Mouse (Mus musculus) lung, postnatal 4 days (tissue): ENCODE results near the gene Svs2.
"Not testable (repeated sequence)": the region's sequence is repeated elsewhere in the genome, so short reads cannot be mapped to it uniquely, and the experiment has no call there.

Experiments
- DNase-seq, 2 experiments: peaks; one replicate each; pipeline ENCODE4 v3.0.0; 2021

The Svs2 gene

DNA sequence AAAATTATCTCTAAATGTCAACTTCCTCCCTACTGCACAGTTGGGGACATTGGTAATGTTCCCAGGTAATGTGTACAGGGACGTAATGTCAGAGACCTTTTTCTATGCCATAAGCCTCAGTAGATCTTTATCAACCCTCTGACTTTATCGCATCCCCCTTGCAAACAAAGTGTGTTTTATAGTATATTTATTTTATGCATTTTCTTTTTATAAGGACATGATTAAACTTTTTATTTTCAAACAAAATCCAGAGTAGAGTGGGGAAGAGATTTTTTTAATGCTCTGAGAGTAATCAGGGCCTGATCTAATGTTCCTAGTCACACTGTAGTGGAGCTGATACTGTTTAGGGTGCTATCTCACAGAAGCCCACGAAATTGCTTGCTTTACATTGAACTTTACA, at the start of gene Svs2:
TSS of gene Svs2 (minus strand) at position 101 of the 400 bp plus-strand sequence.
- DNase-seq, result no peak

DNA sequence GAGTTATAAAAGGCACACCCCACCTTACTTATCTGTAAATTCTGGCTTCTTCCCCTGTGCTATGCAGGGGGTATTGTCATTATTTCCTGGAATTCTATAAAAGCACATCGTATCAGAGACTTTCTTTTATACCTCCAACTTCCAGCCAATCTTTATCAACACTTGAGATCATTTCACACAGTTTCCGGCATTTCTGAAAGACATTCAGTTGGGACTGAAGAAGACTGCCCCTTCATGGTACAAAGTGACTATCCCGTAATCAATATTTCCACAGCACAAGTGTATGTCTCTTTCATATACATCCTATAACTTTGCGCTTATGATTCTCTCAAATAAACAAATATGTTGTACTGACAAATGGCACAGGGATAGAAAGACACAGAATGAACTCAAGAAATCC, 40.1 kb upstream of the Svs2 start, which contains the start of gene Svs4:
TSS of gene Svs4 (minus strand) at position 101 of the 400 bp plus-strand sequence.
- DNase-seq, result no peak

DNA sequence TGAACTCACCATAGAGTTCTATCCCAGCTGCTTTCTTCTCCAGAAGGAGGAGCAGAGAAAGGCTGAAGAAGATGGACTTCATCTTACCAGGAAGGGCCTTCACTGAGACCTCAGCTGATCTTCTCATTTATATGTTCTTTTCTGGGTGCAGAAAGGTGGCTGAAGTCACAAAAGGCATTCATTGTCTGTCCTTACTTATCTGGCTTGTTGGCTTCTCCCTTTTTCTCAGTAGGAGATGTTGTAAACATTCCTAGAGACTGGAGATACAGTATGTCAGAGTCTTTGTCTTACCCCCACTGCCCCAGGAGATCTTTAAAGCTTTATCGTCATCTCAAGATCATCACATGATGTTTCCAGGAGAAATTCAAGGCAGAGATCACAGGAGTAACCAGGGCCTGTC, 18.3 kb upstream of the Svs2 start, which contains the start of gene Svs3b:
TSS of gene Svs3b (minus strand) at position 101 of the 400 bp plus-strand sequence.
- DNase-seq, result not testable (repeated sequence)

DNA sequence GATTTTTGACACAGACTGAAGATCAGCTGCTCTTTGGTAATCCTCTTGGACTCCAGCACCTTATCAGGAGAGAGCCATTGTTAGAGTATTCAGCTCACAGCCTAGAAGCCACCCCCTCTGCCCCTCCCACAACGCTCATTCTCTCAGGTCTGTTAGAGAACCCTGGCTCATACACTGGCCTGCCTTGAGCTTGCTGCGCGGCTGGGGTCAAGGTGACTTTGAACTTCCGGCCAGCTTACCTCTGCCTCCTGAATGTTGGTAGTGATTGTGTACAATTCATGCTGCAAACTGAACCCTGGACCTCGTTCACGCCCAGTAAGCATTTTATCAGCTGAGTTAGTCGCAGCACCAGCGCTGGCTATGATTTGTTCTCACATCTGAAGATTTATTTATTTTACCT, 5.6 kb downstream of the Svs2 start:
- no peak for DNase-seq

DNA sequence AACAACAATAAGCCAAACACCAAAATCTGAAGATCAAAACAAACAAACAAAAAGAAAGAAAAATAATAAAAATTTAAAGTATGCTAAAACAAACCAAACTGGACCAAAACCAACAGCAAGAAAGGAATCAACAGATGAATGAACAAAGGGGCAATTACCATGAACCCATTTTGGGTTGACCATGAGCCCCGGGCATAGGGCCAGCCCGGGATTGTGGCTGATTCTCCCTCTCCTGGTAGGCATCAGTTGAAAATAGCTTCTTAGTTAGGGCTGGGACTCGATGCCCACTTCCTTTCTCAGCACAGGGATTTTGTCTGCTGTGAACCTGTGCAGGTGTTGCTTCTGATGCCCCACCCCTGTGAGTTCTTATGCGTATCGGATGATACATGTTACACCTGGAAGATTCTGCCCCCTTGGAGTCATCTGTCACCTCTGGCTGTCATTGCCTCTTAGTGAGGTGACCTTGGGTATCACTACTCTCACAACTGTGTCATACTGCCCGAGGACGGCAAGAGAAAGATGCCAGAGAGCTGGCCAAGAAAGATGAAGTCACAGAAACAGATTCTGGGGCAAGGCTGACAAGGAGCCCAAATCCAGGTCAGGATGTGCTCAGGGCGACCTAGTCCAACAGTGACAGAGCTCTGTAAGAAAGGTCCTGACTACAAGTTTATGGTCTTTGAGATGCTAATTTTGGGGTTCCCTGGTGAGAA, 9.8 kb downstream of the Svs2 start:
- DNase-seq, result no peak

DNA sequence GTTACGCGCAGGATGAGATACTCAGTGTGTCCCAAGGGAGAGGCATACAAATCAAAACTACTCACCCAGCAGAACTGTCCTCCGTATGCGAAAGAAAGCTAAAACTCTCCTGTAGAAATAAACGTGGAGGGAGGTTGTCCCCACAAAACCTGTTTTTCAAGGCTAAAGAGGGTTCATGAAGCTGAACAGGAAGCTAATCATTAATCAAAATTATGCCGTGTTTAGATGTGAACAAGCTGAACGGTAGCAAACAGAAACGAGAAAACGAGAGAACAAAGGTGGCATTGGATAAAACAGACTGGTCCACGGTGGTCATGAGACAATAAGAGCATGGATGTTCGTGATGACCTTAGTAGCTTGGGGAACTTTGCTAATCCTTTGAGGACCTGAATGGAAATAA, 16.7 kb downstream of the Svs2 start, which contains the start of gene Wfdc15b:
TSS of gene Wfdc15b (minus strand) at position 139 of the 400 bp plus-strand sequence.
- DNase-seq, result no peak

DNA sequence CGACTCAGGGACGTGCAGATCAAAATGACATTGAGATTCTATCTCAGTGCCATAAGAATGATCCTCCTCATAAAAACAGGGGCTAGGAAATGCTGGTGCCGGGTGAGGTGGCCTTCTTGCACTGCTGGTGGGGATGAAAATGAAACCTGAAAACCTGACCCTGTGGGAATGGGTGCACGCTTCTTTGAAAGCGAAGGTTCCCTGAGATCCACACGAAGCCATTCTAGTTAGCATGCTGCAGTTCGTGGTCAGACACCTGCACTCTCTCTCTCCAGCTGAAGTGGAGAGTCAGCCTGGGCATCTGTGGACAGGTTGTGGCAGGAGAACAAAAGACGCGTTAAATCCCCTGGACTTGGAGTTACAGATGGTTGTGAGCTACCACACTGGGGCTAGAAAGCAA, 19.0 kb downstream of the Svs2 start:
- DNase-seq, result no peak

DNA sequence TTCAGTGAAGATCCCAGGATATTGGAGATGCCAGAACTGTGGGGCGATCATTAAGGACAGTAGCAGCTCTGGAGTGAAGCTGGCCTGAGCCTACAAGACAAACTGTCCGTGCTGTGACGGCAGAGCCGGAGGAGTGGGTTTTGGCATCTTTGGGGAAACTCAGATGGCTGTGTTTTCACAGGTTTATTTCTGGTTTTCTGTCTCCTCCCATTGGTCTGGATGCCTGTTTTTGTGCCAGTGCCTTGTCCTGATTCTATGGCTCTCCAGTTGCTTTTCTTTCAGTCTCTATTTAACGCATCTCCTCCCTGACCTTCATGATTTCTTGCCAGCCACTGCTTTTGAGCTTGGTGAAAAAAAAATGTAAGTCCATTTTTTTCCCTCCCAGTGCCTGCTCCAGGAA, 25.6 kb downstream of the Svs2 start:
- DNase-seq, result no peak

DNA sequence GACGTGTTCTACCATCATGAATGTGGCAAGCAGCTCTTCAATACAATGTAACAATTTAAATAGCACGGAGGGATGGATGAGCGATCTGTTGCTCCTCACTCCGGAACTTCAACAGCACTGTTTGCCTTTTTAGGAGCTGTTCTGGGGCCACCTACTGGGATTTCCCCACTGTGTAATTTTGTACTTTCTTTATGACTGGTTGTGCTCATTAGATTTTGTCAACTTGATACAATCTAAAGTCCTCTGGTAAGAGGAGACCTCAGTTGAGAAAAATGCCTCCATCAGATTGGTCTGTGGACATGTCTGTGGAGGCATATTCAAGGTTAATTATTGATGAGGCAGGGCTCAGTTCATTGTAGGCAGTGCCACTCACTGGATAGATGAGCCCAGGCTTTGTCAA, 27.4 kb downstream of the Svs2 start:
- no peak for DNase-seq

DNA sequence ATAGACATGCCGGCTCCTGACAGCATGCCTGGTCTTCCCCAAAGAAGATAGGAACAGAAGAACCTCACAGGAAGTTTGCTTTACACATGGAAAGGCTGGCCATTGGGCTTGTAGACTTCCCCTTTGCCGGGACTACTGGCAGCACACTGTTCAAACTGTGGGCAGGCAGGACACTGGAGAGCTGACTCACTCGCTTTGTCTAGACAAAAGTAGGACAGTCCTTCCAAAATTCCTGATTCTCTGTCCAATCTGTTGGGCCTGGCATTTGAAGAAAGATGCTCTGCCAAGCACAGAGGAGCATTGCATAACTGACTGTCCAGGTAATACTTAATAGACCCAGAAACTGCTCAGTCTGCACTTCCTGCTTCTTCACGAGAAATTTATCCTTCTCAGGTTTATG, 31.6 kb downstream of the Svs2 start:
- no peak for DNase-seq

DNA sequence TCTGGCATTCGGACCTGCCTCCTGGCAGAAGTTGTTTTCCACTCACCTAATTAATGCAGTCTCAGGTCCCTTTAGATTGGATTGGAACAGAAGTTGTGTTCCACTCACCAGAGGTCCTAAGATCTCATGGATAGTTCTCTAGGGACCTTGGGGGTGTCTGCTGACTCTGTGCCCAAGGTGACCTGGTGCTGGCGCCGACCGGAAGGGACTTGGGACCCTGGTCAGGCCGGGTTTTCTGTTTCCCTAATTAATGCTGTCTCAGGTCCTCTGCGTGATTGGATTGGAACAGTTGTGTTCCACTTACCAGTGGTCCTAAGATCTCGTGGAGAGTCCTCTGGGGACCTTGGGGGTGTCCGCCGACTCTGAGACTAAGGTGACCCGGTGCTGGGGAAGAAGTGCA, 32.3 kb downstream of the Svs2 start:
- not testable (repeated sequence) for DNase-seq

DNA sequence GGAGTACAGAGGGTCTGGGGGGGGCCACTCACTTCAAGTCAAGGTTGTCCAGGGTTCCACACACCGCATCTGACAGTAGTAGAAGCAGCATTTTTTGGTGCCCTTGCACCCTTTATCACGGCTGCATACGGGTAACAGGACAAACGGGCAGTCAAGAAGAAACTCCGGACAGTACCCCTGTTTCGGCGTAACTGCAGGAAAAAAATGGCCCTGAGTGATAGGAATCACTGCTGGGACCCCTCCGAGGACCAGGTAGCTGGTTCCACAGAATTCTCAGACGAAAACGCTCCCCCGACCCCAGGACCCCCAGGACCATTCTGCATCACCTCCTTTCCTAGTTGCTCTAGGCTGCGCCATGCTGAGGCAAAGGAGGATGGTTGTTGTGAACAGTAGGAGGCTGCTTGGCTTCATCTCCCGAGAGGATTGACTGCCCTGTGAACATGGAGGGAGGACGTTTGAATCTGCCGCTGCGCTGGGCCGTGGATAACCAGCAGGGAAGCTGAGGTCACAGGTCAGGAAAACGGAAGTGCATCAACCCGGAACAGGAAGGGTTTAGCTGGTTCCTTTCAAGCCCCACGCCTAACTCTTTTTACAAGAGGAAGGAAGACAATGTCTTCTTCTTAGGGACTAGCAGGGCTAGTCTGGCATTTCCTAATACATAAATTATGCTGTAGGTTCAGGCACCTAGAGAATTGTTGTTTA, 38.5 kb downstream of the Svs2 start, which contains the start of gene Wfdc15a:
TSS of gene Wfdc15a (minus strand) at position 505 of the 702 bp plus-strand sequence.
- no peak for DNase-seq

DNA sequence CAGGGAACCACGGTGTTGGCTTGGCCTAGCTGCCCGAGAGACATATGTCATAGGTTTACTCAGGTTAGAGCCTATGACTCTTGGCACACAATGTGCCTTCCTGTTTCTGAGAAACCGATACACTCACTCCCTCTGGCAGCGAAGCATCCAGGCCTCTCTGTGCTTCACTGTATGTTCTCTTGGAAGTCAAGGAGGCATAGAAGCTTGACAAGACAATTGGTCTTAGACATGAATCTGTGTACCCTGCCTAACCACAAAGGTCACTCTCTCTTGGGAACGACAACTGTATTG, 41.6 kb downstream of the Svs2 start:
- DNase-seq, result no peak

DNA sequence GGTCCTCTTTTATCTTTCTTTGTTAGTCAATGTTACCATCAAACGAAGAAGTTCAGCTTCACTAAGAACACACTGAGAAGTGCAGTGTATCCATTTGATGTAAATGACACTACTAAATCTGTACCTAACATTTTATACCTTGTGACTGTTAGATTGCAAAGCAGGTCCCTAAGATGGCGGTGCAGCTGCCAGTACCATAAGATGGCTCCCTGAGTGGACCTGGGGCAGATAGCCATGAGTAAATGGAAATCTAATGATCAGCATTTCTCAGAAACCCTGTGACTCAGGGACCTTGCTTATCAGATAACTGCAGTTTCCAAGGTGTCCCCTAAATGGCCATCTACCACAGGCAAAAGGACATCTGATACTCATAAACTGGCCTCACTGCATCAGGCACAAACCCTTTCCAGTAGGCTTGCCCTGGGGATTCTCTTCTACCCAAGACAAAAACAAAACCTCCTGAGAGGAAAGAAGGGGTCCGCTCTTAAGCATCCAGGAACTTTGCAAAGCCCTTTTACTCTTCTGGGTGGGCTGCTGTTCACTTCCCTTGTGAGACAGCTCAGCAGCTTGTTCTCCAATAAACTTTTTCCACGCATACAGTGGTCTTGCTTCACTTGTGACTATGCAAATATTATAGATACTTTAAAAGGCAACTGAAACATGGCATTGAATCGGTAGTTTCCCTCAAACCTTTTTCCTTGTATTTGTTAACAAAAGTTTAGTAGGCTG, 42.1 kb downstream of the Svs2 start:
- DNase-seq, result no peak

DNA sequence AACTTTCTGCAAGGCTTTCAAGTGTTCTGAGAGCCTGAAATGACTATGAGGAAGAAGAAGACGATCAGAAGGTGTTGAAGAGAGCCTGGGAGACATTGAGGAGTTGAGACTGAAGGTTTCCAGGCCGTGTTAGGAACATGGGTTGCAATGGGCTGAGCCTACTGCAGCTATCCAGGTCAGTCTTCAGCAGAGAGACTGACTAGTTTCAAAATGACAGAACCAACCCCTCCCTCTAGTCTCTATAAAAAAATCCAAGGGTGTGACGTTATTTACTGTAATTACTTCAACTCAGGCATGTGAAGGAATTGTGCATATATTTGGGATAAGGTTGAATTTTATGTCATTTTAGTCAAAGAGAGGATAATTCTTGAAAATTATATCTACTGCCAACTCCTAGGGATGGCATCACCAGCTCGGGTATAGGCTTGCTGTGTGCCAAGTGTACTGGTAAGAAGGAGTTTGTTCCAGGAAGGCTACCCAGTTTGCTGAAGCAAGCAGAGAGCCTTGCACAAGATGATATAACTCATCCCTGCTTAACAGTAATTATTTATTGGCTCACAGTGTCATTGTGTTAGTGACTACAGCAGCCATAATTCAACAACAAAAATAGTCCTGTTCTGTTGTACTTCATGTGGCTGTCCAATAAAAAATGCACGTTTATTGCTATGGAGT, 43.2 kb downstream of the Svs2 start:
- no peak for DNase-seq

DNA sequence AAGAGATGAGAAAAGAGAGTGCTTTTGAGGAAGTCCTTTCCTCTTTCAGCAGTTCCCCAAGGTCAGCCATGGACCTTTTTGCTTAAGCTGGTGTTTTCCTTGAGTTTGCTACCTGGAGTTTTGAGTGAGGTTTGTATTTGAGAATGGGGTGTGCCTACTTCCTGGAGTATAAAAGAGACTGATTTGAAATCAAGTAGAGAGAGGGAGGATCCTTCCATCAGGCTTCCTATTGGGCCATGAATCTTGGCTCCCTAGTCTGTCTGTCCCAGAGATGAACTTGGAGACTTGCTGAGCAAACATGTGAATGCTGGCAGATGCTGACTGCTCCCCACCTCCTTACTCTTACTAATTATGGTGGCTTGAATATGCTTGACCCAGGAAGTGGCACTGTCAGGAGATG, 46.0 kb downstream of the Svs2 start:
- no peak for DNase-seq

DNA sequence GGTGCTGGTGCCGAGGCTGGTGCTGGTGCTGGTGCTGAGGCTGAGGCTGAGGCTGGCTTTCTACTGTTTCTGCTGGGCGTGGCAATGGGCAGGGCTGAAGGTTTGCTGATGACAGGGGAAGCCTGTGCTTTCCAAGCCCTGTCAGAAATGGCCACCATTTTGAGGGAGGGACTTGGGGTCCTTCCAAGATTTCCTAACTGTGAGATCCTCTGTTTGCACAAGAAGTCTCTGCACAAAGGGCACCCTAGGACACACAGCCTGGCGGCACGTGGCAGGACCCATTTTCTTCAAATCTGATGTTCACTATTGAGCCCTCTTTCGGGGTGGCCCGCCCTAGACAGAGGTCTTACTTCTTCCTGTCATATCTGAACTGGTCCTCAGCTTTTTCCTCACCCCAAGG, 47.7 kb downstream of the Svs2 start, which contains the start of gene Wfdc12:
TSS of gene Wfdc12 (minus strand) at position 33 of the 400 bp plus-strand sequence.
- DNase-seq, result no peak

DNA sequence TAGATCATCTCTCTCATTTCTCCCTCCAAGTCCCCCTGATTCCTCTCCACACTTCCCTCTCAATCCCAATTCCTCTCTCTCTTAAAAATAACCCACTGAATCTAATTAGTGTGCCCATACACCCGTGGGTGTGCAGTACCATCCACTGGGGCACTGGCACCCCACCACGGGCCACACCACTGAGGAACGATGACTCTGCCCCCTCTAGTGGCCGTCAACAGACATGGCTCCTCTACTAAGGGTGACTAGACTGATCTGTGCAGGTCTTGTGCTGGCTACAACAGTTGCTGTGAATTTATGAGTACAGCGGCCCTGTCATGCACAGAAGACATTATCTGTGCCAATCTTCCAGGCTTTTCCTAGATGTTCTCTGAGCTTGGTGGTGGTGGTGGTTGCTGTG, 49.5 kb downstream of the Svs2 start:
- no peak for DNase-seq
